Mouse (Mus musculus) fibroblast of lung, adult 2 months (primary cell): ENCODE measurements around the gene Caskin2.
A peak's percentile ranks its signal among the peaks of the same experiment; 100 is the strongest.
"Not testable (repeated sequence)": the region's sequence is repeated elsewhere in the genome, so short reads cannot be mapped to it uniquely, and the experiment has no call there.

Source experiments
- DNase-seq: peaks from one replicate; pipeline ENCODE4 v3.0.0-alpha.2; 2011; ENCODE audit warnings: low read depth

Caskin2 gene

DNA sequence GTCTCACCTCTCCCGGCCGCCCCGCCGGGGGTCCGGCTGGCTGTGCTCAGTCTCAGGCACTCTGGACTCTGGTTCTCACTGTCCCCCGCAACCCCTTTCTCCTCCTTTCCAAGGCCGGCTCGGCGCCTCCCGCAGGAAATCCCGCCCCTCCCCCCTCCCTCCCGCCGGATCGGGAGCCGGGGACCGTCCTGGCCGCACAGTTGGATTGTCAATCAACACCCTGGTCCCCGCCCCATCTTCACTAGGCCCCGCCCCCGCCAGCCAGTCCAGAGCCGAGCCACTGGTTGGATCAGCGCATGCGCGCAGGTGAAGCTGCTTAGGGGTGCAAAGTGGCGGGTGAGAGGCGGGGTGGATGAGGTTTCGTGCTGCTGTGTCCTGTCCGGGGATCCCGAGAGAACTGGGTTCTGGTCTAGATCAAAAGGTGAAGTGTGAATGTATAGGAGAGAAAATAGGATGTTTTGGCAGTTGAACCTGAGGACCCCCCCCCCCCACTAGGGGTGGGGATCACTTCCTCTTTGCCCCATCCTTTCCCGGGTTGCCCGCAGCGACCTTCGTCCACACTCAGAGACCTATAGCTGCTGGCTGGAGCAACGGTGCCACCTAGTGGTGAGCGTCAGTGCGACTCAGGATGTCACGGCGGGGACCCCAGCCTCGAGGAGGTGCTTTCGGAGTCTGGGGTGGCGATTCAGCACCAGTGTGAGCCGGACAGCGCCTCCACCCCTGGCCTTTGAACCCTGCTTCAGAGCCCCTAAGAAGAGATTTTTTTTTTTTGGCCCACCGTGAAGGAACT is at the start of gene Caskin2:
Caskin2 (minus strand) TSS at position 133 of the 790 bp plus-strand sequence.
- DNase-seq: peak; percentile 89

DNA sequence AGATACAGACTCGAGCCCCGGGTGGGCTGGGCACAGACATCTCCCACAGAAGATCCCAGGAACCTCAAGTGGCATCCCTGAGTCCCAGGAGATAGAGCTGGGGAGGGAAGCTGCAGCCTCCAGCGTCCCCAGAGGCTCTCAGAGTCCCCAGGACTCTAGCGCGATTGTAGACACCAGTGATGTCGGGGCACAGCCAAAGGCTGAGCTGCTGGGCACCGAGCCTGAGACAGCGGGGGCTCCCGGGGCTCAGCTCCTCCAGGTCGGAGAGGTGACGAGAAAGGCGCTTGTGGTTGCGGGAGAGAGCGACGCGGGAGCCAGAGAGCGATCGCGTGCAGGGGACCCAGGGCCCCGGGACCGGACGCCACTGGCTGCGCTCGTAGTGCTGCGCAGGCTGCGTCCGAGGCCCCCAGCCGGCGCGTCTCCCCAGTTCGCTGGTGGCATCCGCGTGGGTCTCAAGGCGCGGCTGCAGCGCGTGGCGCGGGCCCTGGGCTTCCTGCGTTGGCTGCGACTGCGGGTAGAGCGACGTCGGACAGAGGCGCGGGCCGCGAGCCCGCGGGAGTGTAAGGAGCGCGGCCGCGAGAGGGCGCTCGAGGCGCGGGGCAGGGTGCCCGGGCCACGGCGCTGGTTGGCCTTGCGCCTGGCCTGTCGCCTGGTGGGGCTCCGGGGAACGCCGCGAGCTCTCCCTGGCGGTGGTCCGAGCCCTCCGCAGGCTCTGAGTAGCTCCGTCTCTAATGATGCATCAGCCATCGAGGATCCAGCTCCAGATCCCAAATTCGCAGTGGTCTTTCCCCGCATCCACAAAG is 45.9 kb upstream of the Caskin2 start:
- peak; percentile 40 for DNase-seq

DNA sequence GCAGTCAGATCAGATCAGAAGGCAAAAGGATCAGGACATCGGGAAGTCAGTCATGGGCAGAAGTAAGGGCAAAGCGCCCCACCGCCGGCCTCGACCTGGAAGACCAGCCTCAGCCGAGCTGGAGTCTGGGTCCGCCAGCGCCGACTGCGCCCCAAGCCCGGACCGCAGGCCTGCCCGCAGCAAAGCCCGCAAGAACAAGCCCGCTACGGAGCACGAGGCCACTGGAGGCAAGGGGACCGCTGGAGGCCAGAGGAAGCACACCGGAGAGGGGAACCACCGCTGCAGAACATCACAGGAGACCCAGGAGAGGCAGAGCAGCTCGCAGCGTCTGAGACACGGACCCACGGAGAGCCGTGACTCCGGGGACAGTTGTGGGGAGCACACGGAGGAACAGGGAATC is 44.9 kb upstream of the Caskin2 start, which contains the start of gene Myo15b:
Myo15b (plus strand) TSS at position 53 of the 400 bp plus-strand sequence.
- DNase-seq: no peak

DNA sequence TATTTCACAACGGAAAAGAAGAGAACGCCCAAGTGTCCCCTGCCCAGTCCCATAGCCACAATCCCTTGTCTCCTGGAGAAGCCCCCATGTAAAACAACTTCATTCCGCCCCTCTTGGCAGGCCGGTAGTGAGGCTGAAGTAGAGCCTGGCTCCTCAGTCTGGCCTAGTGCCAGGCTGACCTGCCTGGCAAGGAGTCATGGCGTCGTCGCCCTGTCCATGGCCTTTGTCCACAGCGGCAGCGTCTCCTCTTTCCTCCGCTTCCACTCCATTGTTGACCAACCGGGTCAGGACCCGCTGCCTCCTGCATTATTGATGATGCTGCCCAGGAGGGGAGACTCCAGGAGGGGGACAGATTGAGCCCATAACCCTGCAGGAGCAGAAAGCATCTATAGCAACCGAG is 44.5 kb upstream of the Caskin2 start:
- no peak for DNase-seq

GRCm38 (mm10) chr11:115857146-115857545 is 43.7 kb upstream of the Caskin2 start:
- DNase-seq: not testable (repeated sequence)

- no peak for DNase-seq
Measured at GRCm38 (mm10) chr11:115854674-115855073, 41.2 kb upstream of the Caskin2 start.

- DNase-seq: no peak
Measured at GRCm38 (mm10) chr11:115845819-115846218, 32.4 kb upstream of the Caskin2 start.

GRCm38 (mm10) chr11:115844240-115844639 is 30.8 kb upstream of the Caskin2 start:
- DNase-seq: no peak

GRCm38 (mm10) chr11:115843891-115844239 is 30.4 kb upstream of the Caskin2 start:
- DNase-seq: no peak

DNA sequence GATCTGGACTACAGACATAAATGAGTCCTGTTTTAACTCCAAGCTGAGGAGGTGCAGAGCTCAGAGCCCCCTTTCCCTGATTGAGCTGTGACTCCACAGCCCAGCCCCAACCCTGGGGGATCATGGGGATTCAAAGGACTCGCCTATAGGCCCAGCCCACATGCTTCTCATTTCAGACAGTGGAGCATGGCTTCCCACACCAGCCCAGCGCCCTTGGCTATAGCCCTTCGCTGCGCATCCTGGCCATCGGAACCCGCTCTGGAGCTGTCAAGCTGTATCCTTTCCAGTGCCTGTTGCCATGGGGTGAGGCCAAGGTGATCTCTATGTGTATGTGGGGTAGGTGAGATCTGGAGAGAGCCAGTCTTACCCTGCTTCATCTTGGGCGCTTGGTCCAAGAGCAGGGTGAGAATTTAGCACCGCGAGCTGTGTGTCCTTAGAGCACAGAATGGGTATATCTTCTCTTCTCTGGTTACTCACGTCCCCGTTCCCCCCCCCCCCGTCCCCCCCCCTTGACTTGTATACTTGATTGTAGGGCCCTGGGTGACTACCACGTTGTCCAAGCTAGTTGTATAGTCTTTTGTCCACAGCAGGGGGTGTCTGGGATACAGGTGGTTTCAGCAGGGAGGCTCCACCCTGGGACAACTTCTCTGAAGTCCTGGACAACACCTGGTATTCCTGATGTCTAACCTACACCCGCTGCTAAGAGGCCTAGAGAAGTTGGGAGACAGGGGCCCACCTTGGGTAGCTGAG is 29.9 kb upstream of the Caskin2 start:
- no peak for DNase-seq

- no peak for DNase-seq
Measured at GRCm38 (mm10) chr11:115841961-115842550, 28.6 kb upstream of the Caskin2 start.

GRCm38 (mm10) chr11:115841044-115841443 is 27.6 kb upstream of the Caskin2 start:
- no peak for DNase-seq

DNA sequence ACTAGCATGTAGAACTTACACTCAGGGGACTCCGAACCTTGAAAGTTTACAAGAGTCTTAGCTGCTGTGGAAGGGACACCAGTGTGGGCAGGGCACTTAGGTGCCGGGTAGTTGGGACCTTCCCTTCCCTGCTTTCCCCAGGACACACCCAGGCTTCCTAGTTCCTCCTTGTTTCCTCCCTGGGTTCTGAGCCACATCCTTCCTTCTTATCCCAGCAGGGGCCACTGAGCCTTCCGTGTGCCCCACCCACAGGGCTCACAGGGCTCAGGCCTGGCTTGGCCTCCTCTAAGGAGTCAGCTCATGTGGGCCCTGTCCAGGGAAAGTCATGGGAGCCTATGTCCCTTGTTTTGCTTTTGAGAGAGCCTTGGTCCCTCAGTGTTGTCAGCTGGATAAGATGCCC is 26.3 kb upstream of the Caskin2 start:
- no peak for DNase-seq

- DNase-seq: no peak
Measured at GRCm38 (mm10) chr11:115838895-115839311, 25.5 kb upstream of the Caskin2 start.

DNA sequence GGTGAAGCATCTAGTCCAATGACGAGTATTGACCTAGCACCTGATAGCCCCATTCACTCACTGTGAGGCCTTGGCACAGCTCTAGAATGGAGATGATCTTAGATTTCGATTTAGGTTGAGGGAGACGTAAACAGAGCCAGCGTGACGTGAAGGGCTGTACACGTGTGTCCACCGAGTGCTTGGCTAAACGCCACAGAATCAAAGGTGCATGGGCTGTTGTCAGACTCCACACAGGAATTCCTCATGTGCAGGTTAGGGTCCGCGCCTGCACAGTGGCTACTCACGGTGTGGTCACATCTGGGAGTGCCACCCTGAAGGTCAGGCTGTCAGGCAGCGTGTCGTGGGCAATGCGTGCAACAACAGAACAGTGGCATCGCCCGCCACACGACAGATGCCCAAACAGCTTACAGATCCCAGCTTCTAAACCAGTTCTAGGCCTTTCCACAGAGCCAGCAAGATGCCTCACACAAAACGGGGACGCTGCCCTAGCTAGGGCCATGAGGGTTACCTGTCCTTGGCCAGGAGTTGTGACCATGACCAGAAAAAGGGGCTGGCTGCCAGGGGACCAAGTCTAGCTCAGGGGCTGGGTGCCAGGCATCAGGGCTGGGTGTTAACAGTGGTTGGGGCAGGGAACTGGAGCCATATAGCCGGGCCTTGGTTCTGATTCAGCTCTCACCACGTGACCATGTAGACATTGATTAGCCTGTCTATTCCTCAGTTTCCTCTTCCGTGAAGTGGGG is 24.3 kb upstream of the Caskin2 start:
- no peak for DNase-seq

- DNase-seq: no peak
Measured at GRCm38 (mm10) chr11:115836656-115837395, 23.4 kb upstream of the Caskin2 start.

- no peak for DNase-seq
Measured at GRCm38 (mm10) chr11:115834033-115834432, 20.6 kb upstream of the Caskin2 start.

DNA sequence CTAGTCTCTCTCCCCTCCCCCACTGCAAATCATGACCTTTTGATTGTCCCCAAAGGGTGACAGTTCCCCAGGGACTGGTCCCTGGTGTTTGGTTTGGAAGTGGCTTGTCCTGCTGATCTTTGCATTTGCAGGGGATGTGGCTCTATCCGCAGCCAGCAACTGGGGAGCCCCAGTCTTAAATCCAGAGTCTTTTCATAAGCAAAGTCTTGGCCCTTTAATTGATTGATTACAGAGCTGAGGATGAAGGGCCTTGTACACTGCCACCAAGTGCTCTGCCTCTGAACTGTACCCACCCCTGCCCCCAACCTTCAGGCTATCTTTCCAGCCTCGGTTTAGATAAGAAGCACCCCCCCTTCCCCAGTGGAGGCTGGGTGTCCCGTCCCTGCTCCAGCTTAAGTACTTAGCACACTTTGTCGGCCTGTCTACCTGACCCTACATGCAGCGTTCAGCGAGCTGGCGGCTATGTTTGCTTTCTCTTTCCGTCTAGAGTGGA is 19.6 kb upstream of the Caskin2 start:
- DNase-seq: no peak

- DNase-seq: no peak
Measured at GRCm38 (mm10) chr11:115832523-115832922, 19.1 kb upstream of the Caskin2 start.

- DNase-seq: no peak
Measured at GRCm38 (mm10) chr11:115832064-115832463, 18.6 kb upstream of the Caskin2 start.
